Mouse (Mus musculus): Measurements from ENCODE around the gene Ctnnd1. TPM values are rescaled to one million over a fixed set of nuclear protein-coding genes. Genes with fewer than 3 reads are reported as not detected.

Gene Ctnnd1
- total and polyA plus RNA-seq, 3 experiments, result 11.5 to 31.6 TPM; not detected in 1

GRCm38 (mm10) chr2:84682605-84683183, 32.1 kb upstream of the Ctnnd1 start (continued):
- TF ChIP-seq MYB (IDR thresholded peaks at IDR 0.05; ENCODE audit: low read depth, low read length) (no peak), POLR2AphosphoS2 (IDR thresholded peaks at IDR 0.05; ENCODE audit: low read length) (no peak), EP300 (IDR thresholded peaks at IDR 0.05; ENCODE audit: low read depth in 1 of 2, low read length in 2 of 2) (peak; percentile 77 to 78), CTCF (IDR thresholded peaks at IDR 0.05 in 2 of 3, conservative IDR thresholded peaks at IDR 0.05 in 1 of 3; ENCODE audit: control insufficient read depth in 1 of 3, insufficient read depth in 1 of 3, low read depth in 2 of 3, low read length in 3 of 3, poor library complexity in 1 of 3, severe bottlenecking in 1 of 3) (no peak), GABPA (IDR thresholded peaks at IDR 0.05; ENCODE audit: low read depth, low read length) (no peak), RAD21 (IDR thresholded peaks at IDR 0.05; ENCODE audit: low read depth, low read length) (no peak), SIN3A (IDR thresholded peaks at IDR 0.05; ENCODE audit: low read length) (peak; percentile 83), SMC3 (IDR thresholded peaks at IDR 0.05; ENCODE audit: low read depth, low read length) (peak; percentile 17; the same call in 1 of the 2 replicates), TCF12 (IDR thresholded peaks at IDR 0.05; ENCODE audit: low read depth, low read length) (peak; percentile 74), POLR2AphosphoS5 (IDR thresholded peaks at IDR 0.05; ENCODE audit: borderline replicate concordance, low read depth, low read length) (no peak), E2F4 (IDR thresholded peaks at IDR 0.05; ENCODE audit: borderline replicate concordance, low read depth, low read length) (no peak), HCFC1 (IDR thresholded peaks at IDR 0.05; ENCODE audit: low read depth, low read length) (no peak), NRF1 (IDR thresholded peaks at IDR 0.05; ENCODE audit: insufficient read depth, low read depth, low read length, poor library complexity, severe bottlenecking) (no peak), USF2 (IDR thresholded peaks at IDR 0.05; ENCODE audit: borderline replicate concordance in 1 of 2, insufficient read depth in 1 of 2, low read depth in 1 of 2, low read length in 2 of 2) (no peak), MAFK (IDR thresholded peaks at IDR 0.05; ENCODE audit: borderline replicate concordance, low read depth, low read length) (no peak), GATA1 (IDR thresholded peaks at IDR 0.05; ENCODE audit: low read depth, low read length) (peak; percentile 87), TAL1 (IDR thresholded peaks at IDR 0.05; ENCODE audit: low read length) (peak; percentile 72), KAT2A (conservative IDR thresholded peaks at IDR 0.05; ENCODE audit: low read depth, low read length) (0 out of 2 replicates have a peak, but pooled peaks have one; percentile 12), ZC3H11A (IDR thresholded peaks at IDR 0.05; ENCODE audit: low read depth, low read length) (no peak), TBP (IDR thresholded peaks at IDR 0.05; ENCODE audit: low read depth, low read length) (peak; percentile 25; the same call in 1 of the 2 replicates), ETS1 (IDR thresholded peaks at IDR 0.05; ENCODE audit: low read depth, low read length) (peak; percentile 72), BHLHE40 (IDR thresholded peaks at IDR 0.05; ENCODE audit: borderline replicate concordance, low read depth, low read length) (no peak), ELF1 (IDR thresholded peaks at IDR 0.05; ENCODE audit: low read depth, low read length) (no peak)

GRCm38 (mm10) chr2:84679016-84679415, 28.5 kb upstream of the Ctnnd1 start, which contains the start of gene Tmx2:
TSS of gene Tmx2 (minus strand) at chr2:84679140.
- no peak for TF ChIP-seq EP300 (IDR thresholded peaks at IDR 0.05; ENCODE audit: low read depth in 1 of 2, low read length in 2 of 2)
- TF ChIP-seq USF2 (IDR thresholded peaks at IDR 0.05; ENCODE audit: borderline replicate concordance in 1 of 2, insufficient read depth in 1 of 2, low read depth in 1 of 2, low read length in 2 of 2), result no peak
- no peak for TF ChIP-seq ETS1 (IDR thresholded peaks at IDR 0.05; ENCODE audit: low read depth, low read length)
- no peak for TF ChIP-seq KAT2A (conservative IDR thresholded peaks at IDR 0.05; ENCODE audit: low read depth, low read length)
- peak; percentile 30 for DNase-seq (ENCODE audit: low read depth, low spot score)
- H3K9me3 ChIP-seq (replicated peaks; ENCODE audit: insufficient read depth, low read length), result no peaks in the 10 kb centered on the region
- peaks cover 13 to 14% of the 10 kb centered on the region in 2 experiments for H3K4me1 ChIP-seq (ENCODE audit: control insufficient read depth in 1 of 2, insufficient read depth in 2 of 2, low read length in 2 of 2)
- H3K36me3 ChIP-seq (ENCODE audit: control insufficient read depth in 1 of 2, insufficient read depth in 2 of 2, low read length in 2 of 2), result peaks cover 2 to 31% of the 10 kb centered on the region in 2 experiments; a peak in 3 of 4 replicates
- peaks cover 26% of the 10 kb centered on the region for H3K79me2 ChIP-seq (ENCODE audit: control insufficient read depth, insufficient read depth, low read length, poor library complexity)
- no peaks in the 10 kb centered on the region for H3K27me3 ChIP-seq (ENCODE audit: control insufficient read depth in 1 of 2, insufficient read depth in 2 of 2, low read length in 2 of 2)
- peak within 1 kb of the TSS; percentile 82 for H3K9ac ChIP-seq (ENCODE audit: control insufficient read depth, low read depth, low read length, poor library complexity, severe bottlenecking)
- peak within 1 kb of the TSS; percentile 70 to 92 for H3K4me3 ChIP-seq (ENCODE audit: control insufficient read depth in 1 of 2, insufficient read depth in 1 of 2, low read depth in 2 of 2, low read length in 2 of 2)
- peak within 1 kb of the TSS; percentile 30; the same call in 1 of the 2 replicates for H3K27ac ChIP-seq (ENCODE audit: control insufficient read depth, low read depth, low read length)
